Mouse (Mus musculus): ENCODE measurements at regions not wholly inside any gene's neighbourhood (a gene's known extent, or its start where the extent isn't known, plus 50 kb on each side); places are given as distances from the start of the nearest gene placed in this dataset.

DNA sequence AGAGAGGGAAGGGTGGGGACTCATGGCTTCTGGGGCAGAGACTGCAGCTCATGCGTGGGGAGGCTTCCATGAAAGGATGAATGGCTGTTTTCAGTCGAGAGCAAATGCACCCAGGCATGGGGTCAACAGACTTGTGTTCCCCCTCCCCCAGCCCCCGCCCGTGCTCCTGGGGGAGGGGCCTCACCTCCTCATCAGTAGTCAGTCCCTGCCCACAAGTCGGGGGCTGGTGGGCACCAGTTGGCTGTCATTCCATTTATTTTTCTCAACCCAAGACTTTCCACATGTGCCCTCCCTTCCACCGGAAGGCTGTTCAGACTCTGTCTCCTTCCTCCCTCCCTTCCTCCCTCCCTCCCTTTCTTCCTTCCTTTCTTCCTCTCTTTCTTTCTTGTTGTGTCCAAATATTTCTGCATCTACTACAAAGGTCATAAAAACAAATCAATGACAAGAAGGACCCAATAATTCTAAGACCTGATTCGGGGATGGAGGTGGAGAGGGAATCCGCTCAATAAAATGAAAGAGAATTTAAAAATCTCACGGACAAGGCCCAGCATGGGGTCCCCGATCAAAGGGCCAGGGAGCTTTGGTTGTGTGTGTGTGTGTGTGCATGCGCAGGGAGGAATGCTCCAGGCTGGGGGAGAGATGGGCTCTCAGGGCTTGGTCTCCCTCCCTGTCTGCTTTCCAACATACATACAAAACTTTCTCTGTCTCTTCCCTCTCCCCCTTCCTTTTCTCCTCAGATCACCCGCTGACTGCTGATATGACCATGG lies 57.7 kb downstream of the Rpl14 start:
- no peak for DNase-seq

DNA sequence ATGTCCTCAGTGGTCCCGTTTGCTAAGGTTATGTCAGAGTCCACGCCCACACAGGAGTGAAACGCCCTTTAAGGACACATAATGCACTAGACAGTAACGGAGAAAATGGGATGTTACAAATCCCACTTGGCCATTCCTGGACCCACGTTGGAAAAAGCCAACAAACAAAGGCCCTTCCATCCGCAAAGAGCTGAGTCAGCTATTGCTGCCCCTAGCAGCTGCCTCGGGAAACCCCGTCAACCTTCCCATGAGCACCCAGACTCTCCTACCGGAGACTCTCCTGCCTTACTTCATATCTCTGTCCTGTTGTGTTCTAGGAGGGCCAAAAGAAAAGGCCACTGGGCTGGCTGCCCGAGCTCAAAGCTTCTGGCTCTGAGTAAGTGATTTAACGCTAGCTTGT lies 58.4 kb downstream of the Rpl14 start:
- no peak for DNase-seq

DNA sequence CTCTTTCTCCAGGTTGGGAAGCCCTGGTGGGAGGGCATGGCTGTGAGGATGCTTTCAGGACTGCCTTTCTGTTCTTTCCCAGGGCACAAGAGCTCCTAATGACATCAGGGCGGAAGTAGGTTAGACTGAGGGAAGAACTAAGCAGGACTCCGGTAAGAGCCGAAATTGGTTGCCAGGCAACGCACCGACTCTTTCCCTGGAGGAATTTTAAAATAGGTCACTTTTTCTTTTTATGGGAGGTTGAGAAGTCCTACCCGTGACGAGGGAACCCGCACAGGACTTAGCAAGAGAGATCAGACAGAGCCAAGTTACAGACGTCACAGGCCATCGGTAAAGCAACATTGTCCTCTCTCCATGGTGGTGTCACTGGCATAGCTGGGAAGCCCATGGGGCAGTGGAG lies 61.6 kb downstream of the Rpl14 start:
- no peak for DNase-seq

DNA sequence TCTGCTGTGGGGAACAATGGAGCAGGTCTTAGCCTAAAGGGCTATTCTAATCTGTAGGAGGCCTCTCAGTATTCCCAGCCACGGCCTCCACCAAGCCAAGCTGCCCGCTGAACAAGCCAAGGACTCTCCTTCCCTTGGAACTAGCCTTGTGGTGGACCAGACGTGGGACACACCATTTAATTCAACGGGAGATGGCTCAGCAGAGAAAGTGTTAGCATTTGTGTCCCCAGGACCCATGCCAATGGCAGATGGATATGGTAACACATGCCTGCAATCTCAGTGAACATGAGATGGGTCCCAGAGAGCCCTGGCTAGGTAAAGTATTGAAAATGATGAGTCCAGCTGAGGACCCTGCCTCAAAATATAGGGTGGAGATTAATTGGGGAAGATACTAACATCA lies 71.4 kb downstream of the Rpl14 start:
- DNase-seq = no peak

DNA sequence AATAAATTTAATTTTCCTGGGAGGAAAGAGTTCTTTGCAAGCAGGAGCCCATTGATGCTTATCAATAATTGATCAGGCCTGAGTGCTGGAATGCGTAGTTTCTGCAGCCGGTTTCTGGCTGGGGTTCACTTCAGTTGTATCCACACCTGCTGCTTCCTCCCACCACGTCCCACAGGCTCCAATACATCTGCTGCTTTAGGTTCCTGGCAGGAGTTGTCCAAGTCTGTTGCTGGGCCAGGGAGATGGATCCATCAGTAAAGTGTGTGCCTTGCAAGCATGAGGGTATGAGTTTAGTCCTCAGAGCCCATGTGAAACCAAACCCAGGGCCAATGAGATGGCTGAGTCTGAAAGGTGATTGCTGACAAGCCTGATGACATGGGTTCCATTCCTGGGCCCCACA lies 72.1 kb downstream of the Rpl14 start:
- DNase-seq = no peak

DNA sequence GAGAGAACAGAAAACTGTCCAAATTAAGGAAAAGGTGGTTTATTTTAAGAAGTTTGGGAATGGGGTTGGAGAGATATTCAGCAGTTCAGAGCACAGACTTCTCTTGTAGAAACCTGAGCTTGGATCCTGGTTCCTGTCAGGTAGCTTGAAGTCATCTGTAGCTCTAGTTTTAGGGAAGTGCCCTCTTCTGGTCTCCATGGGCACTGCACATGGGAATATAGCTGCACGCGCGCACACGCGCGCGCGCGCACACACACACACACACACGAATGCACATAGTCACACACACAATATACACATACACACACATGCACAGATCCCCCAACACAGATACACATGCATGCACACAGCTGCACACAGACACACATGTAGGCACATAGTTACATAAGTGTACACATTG lies 74.5 kb downstream of the Rpl14 start:
- no peak for DNase-seq

DNA sequence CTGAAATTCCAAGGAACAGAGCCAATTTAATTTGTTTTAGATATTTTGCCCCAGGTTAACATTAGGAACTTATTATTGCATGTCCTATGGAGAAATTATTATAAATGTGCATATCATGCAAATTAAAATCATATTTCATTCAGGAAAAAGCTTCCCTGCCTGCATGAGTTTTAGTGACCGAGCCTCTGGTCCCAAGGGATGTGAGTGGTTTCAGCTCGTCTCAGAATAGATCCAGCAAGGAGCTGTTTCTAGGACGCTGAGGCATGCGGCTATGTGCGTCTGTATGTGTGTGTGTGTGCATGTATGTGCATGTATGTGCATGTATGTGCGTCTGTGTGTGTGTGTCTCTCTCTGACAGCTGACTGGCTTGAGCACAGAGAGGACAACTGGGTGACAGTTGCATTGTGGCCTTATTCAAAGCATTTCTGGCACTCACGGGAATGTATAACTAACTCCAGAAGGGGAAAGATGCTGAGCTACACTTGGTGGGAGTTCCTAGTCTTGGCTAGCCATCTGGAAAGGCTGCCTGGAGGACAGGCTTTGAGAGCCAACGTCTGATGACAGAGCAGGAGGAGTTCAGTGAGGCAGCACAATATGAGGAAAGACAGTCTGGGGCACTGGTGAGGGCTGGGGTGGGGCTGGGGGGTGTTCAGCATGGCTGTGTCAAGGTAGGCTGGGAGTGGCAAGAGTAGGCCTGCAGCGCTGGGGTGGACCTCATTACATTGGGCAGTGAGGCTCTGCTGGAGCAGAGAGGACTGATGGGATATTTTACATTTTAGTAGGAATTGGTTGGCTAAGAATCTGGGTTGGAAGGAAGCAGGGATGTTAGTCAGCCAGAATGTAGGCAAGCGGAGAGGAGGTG lies 75.8 kb downstream of the Rpl14 start:
- no peak for DNase-seq

DNA sequence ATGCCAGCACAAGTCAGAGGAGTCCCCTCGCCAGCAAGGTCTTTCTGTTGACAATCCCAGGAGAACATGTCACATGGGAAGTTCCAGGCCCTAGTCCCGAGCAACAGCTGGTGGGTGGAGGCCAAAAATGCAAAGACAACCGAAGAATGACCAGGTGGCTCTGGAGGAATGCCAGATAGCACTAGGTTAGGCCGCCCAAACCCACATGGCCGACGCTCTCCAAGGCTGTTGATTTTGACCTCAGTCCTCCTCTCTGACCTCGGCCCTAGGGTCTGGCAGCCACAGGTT lies 76.4 kb downstream of the Rpl14 start:
- no peak for DNase-seq

DNA sequence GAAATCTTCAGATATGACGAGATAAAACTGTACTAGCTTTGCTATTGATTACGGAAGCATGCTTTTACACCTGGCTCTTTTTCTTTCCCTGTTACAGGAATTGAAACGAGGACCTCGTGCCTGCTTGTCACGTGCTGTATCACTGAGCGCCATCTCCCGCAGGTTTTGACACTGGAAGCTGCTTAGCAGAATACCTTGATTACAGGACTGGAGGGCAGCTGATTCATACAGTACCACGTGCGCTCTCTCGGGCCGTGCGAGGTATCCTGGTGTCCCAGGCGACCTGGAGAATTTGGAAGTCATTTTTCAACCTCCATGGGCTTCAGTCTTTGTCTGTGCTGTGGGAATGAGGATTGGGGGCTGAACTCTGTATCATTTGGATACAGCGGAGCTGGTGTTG lies 81.5 kb downstream of the Rpl14 start:
- DNase-seq = no peak

DNA sequence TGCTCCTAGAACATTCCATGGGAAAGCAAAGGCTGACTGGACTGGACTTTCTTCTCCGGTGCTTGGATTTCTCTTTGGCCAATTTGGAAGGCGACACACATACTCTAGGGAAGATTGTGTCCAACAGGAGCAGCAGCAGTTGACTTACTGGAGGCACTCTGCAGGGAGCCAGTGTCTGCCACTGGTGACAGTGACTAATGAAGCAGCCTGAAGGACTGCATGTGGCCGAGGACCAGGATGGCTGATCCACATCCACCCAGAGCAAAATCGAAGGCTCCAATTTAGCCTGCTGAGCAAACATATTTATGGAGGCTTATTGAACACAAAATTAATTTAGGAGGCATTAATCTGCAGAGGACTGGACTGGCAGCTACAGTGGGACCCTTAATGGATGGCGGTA lies 81.9 kb downstream of the Rpl14 start:
- DNase-seq = no peak

DNA sequence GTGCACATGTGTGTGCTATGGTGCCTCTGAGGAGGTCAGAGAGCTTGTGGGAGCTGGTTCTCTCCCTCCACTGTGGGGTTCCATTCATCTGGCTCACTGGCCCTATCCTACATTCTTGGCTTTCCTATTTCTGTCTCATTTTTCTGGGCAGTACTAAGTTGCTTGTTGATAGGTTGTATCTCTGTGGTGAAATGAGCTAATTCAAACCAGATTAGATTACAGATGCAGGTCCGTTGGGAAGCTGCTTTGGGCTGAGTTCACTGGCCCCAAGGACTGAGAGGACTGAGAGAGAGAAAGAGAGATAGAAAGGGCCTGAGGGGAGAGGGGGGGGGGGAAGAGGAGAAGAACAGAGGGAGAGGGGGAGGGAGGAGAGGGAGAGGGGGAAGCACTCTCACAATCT lies 83.5 kb downstream of the Rpl14 start:
- DNase-seq = no peak

DNA sequence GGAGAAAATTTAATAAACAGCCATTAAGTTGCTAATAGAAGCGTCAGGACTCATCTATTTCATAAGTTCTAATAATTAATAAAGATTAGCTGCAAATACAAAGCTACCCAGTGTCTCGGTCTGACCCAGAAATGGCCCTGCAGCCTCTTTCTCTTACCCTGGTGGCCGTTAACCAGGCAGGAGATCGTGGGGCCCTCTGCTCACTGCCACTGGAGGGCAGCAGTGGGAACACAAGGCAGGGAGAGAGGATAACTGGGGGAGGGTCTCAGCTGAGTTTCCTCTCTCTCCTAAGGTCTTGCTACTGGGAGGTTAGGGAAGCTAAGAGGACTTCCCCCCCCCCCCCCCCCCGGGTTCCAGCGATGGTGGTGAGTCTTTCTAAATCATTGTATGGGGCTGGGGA lies 85.7 kb downstream of the Rpl14 start:
- DNase-seq = no peak

DNA sequence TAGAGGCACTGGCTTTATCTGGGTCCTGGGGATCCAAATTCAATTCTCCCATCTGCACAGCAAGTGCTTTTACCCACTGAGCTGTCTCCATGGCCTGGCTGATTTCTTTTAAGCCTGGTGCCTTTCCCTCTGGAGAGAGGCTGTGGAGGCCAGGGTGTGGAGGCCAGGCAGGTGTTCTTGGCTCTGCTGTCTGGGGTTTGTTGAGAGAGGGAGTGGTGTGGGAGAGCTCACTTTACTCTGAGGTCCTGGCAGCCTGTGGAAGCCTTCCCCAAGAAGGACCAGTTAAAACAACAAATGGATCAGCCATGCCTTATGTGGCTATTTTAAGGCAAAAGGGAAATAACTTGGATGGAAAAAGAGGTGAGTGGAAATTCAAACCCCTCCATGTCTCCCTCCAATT lies 86.5 kb downstream of the Rpl14 start:
- DNase-seq = no peak

DNA sequence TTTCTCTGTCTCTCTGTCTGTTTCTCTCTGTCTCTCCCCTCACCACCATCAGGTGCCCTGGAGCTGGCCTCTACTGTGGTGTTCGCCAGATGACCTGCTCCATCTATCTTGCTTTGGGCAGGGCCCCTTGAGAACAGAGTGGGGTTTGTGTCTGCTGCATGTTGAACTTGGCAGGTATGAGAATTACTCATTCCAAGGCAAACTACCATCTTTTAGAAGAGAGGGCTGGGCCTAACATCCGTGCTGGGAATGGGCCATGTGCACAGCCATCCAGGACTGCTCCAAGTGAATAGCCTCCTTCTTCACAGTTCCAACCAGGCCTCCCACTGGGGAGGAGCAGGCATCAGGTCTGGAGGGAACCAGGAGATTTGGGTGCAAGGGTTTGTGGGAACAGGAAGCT lies 87.3 kb downstream of the Rpl14 start:
- no peak for DNase-seq

DNA sequence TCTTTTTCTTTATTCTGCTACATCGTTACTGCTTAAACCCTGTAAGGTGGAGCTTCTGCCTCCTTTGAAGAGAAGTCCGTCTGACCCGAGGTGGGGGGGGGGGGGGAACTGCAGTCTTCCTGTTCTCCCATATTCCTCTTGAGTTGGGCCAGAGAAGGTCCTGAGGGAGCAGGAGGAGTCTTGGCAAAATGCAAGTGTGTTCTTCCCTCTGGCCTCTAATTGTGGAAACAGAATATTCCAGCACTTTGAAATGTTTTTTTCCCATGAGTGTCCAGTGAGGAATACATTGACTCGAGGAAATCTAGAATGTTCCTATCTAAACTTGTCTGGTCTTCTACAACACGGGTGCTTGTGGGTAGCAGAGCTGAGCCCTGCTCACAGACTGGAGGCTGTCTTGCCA lies 90.0 kb downstream of the Rpl14 start:
- no peak for DNase-seq

DNA sequence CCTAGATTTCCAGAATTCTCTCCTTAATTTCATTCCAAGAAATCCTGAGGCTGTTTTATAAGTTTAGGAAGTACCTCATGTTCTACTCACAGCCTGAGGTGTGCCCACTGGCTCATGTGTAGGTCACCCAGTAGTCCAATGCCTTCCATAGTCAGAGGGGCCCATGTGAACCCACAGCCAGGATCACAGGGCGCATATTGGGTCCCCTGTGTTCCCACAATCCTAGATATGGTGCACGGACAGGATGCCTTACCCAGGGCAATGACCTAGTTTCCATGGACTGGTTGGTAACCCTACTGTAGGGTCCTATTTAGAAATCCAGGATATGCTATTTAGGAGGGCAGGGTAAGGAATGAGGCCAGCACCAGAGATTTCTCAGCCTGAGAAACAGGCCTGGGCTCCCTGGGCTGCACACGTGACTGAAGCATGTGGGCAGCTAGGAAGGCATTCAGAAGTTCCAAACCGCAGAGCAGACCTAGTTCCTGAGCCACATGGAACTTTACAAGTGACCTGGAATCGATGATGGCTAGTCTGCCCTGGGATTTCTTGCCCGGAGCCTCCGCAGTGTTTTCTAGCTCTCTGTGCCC lies 90.5 kb downstream of the Rpl14 start:
- DNase-seq = no peak

DNA sequence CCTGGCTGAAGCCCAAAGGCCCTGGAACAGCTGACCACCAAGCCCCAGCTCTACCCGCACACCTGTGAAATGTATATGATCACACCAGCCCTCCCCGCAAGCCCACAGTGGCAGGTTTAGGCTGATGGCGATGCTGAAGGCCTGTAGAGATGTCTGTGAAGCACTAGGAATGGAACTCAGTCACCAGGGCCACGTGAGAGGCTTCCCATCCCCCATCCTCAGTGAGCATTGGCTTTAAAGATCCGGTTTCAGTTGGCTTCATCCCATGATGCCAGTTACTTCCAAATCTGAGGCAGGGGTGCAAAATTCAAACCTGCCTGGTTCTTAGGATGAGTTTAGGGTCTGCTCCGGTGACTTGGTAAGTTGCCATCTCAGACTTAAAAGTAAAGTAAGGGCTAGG lies 91.9 kb downstream of the Rpl14 start:
- no peak for DNase-seq

DNA sequence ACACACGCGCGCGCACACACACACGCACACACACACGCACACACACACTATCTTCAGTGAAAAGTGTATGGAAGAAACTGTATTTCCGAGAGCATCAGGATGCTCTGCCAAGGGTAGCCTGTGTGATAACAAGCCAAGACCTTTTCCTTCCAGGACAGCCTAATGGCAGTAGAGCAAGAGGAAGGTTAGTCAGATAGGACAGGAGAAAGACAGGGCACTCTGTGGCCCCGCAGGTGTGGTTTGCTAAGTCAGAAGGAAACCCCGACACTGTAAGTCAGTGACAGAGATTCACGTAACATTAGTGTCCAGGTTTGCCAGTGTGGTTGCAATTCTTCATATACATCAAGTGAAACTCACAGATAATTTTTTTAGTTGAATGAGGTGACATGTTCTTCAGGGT lies 92.8 kb downstream of the Rpl14 start:
- DNase-seq = no peak

DNA sequence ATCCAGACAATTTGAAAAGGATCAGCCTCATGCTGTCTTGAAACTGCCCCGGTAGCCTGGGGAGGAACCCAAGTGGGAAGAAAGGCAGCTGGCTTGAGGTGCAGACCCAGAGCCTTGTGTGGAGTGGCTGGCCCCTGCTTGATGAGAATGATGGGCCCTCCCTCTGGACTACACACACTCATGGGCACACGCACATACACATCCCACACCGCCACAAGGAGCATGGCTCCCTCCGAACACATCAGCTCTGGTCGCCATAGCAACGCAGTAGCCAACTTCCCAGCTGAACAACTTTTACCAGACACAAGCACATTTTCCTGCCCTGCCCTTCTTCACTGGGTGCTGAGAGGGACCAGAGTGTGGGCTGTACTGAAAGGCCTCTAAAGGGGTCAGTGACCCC lies 101.2 kb downstream of the Rpl14 start:
- DNase-seq = peak; percentile 52

DNA sequence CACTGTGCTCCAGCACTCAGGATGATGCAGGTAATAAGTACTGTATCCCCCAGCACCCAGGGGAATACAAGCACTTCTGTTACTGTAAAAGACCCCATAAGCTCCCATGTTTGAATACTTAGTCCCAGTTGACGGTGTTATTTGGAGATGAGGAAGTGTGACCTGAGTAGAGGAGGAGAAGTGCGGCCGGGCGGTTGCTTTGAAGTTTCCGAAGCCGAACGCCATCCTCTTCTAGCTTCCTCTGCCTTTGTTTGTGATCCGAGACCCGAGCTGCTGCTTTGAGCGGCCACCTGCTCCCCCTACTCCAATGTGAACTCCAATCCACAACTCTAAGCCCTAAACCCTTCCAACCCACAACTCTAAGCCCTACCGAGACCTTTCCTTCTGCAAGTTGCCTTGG lies 103.6 kb downstream of the Rpl14 start:
- DNase-seq = no peak

DNA sequence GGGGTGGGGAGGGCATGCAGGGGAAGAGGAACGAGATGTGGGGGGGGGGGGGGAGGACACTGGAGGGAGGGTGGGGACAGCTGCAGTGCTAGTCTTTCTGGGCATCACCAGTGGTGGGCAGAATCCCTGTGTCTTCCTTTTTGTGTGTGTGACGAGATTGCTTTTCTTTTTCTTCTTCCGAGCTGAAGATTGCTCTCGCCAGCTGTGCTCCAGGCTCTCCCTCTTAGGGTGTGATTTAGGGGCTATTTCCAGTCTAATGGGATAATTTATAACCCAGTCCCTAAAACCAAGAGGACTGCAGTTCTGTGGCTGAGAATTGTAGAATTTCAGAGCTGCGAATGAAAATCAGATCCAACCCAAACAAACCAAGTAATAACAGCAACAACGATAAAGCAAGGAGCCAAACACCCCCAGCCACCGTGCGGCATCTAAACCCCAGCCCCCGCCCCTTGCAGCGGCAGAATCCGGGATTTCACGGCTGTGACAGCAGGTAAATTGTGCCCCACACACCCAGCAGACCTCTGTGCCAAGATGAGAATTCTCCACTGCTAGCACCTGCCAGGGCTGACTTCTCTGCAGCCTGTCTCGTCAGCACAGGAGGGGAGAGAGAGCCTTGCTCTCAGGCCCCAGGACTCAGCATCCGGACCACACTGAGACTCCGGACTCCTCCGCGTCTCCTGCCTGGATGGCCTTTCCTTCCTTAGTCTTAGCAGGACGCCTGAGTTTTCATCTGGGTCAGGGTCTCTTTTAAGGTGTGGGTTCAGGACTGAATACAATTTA lies 104.3 kb downstream of the Rpl14 start:
- DNase-seq = no peak

DNA sequence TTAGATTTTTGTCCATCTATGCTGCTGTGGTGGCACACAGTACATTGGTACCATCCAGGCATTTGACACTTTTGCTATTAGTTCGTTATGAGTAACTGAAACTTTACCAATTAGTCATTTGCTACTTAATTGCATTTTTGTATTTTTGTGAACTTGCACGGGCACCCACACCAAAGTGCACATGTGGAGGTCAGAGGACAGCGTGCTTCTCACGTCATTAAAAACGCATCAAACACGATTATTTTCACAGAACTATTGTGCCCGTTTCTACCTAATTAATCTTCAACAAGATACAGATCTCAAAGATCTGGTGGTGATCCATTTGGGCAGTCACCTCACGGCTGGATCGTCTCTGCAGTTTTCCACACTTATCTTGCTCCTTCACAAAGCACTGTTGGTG lies 105.1 kb downstream of the Rpl14 start:
- no peak for DNase-seq

DNA sequence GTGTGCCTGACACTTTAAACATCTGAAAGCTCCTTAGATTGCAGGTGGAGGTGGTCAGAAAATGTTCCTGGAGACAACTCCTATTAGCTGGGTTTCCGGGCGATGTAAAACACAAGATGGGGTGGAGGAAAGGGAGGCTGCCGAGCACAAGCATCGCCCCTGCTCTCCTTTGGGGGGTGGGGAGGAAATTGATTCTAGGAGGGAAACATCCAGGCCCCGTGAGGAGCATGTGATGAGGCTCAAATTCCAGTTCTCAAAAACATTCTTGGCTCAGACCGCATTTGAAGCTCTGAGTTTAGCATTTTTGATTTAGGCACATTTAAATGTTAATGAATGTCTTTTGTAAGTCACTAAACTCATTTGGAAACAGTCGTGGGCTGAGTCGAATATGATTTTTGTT lies 105.5 kb downstream of the Rpl14 start:
- no peak for DNase-seq

DNA sequence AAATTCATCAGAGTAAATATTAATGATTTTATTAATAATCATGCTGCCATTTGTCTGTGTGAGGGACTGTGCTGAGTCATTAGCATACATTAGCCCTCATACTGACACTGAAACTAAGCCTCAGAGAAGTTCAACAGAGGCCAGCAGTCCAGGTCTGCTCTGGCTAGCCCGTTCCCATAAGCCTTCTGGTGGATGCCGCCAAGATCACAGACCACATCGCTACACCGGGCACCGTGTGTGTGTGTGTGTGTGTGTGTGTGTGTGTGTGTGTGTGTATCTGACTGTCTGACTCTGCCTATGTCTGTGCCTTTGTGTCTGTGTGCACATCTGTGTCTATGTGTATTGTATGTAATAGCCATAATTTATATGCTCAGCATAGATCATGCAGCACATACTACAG lies 106.0 kb downstream of the Rpl14 start:
- DNase-seq = no peak

Measured in right cerebral cortex, postnatal 4 days (tissue).